Mouse (Mus musculus) spleen, adult 2 months (tissue): ENCODE measurements at regions not wholly inside any gene's neighbourhood (a gene's known extent, or its start where the extent isn't known, plus 50 kb on each side); places are given as distances from the start of the nearest gene placed in this dataset.

Experiments used
- CTCF ChIP-seq: fragments of 200-500 bp; IDR thresholded peaks from 2 replicates; pipeline ENCODE4 v1.5.1; 2011; ENCODE audit warnings: mild to moderate bottlenecking, inconsistent platforms; ENCODE audit not compliant: insufficient read depth, insufficient read length, insufficient replicate concordance; ENCODE audit errors: extremely low read depth
- POLR2A ChIP-seq: fragments of 200-500 bp; IDR thresholded peaks from 2 replicates; pipeline ENCODE4 v1.6.1; 2011; ENCODE audit warnings: low read depth, low read length, inconsistent platforms

- TF ChIP-seq POLR2A (no peak), CTCF (no peak)
Measured at GRCm38 (mm10) chr2:48380786-48381185, 433.1 kb upstream of the Acvr2a start.
